Mouse (Mus musculus) embryo, embryonic 10 days (tissue): ENCODE results near the gene Gng12.
"Not testable (repeated sequence)": the region's sequence is repeated elsewhere in the genome, so short reads cannot be mapped to it uniquely, and the experiment has no call there.

Source experiments
- DNase-seq: peaks from one replicate; pipeline ENCODE4 v3.0.0-alpha.2; 2015; ENCODE audit warnings: low spot score

Gng12 gene

DNA sequence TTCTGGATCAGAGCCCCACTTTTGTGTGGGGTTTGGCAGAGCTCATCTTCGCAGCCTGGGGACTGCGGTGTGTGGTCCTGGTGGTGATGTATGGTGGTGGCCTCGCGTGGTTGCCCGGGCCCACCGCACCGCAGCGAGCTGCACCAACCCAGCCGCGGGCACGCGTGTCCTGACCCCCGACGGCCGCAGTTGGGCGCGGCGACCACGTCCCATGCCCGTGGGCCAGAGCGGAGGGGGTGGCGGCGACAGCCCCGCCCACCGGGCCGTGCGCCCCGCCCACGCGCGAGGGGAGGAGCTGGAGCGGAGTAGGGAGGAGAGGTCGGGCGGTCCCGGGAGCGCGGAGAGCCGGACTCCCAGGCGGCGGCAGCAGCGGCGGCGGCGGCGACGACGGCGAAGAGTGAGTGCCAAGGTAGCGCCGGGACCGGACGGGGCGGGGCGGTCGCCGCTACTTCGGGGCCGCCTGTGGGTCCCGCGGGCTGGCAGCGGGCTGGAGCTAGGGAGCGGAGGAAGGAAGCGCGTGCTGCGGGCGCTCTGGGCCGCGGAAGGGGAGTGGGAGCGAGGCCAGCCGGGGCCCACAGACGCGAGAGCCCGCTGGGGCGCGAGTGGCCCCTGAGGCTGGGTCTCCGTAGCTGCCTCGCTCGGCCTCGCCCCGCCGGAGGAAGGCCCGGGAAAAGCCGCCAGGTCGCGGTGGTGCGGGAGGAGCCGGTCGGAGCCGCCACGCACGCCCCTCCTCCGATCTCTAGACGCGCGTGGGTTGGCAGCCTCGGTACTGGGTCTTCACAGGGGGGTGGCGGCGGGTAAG lies at the start of gene Gng12:
Gene Gng12, plus strand, starts transcription at position 279 of the 802 bp plus-strand sequence.
- peak; percentile 74 for DNase-seq

DNA sequence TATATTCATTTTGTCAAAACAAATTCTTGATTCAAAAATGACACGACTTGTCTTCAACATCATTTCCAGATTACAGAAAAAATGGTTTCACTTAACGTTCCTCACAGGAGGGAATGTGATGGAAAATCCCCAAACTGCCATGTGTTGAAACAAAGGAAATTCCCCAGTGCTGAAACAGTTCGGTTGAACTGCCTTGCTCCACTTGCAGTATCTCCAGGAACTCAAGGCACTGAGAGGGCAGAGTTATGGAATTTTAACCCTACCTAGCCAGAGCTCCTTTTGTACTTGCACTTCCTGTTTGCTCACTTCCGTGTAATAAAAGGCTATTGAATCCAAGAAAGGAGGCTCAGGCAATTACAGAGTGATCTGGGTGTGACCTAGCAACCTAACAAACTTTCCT lies 47.3 kb upstream of the Gng12 start:
- peak; percentile 6 for DNase-seq

DNA sequence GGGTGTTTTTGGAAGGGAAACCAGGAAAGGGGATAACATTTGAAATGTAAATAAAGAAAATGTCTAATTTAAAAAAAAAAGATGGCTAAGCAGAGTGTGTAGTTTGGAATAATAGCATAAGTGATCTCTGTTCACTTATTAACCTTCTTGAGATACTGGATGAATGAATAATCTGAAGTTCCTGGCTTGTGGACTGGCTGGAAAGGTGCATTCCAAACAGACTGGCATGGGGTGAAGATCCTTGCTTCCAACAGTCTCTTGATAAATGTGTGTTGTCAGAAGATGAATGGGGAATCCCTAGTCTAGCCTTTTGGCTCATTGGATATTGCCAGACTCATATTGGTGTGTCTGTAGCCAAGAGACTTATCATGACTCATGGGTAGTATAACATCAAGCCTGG lies 40.0 kb upstream of the Gng12 start:
- no peak for DNase-seq

DNA sequence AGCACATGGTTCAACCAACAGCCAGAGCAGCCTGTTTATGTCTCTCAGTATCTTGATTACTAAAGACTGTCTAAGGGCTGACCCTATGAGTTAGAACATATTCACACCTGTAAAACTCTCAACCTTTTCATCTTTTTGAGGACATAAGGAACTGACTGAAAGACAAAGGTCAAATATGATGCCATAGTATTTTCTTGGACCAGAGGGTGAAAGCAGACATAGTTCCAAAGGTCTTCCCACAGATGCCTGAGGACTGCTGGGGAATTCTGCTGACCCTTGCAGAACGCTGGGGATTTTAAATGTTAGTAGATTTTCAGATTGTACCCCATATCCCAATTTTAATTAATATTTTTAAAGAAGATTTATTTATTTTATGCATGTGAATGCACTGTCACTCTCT lies 37.8 kb upstream of the Gng12 start:
- DNase-seq, result no peak

DNA sequence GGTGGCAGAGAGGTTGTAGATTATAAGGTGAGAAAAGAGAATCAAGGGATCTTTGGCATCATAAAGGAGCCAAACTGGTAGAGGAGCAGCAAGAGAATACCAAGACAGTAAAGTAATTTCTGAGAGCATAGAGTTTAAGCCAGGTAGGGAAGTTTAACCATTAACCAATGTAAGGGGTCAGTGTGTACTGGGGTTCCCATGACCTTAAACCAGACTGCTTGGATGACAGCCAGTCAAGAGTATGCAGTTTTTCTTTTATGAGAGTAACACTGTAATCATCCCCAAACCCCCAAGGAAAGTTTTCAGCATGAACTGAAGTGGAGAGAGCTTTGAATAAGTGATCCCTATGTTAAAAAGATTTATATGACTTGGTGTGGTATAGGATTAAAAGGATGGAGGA lies 36.8 kb upstream of the Gng12 start:
- DNase-seq, result no peak

DNA sequence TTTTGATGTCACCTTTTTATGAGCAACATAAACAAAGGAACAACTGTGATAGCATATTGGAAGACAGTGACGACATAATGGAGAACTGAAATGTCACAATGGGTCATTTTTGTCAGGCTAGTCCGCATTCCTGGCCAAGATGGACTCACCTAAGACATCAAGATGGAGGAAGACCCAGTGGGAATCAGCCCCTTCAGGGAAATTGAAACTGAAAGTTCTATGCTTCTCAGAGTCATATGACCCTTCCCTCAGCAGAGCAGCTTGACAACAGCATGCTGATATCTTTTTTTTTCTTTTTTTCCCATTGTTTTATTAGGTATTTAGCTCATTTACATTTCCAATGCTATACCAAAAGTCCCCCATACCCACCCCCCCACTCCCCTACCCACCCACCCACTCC lies 31.7 kb upstream of the Gng12 start:
- no peak for DNase-seq

DNA sequence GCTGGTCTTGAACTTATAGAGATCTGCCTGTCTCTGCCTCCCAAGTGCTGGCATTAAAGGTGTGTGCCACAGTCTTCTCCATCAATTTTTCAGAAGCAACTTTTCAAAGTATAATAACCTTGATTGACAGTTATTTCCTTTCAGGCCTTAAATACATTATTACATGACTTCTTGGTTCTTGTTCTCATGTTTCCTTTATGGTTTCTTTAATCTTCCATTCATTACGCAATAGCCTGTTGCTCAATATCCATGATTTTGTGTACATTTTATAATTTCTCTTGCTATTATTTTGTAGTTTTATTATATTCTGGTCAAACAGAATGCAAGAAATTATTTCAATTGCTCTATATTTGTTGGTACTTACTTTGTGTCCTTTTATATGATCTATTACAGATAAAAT lies 29.9 kb upstream of the Gng12 start:
- DNase-seq, result no peak

DNA sequence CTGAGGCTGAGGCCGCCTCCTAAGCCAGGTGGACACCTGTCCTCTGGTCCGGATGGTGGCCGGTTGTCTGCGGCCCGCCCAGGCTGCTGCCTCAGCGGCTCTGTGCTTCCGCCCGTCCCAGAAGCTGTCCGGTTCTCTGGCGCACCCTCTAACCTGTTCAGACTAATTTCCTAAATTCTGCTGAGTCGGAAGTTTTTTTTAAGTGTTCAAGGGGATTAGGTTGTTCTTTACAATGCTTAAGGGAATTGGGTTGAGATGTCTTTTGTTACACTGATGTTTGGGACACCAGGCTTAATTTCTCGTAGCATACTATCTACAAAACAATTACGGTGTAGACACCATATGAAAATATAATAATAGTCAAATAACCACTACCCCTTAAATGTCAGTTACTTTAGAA lies 19.1 kb upstream of the Gng12 start:
- DNase-seq, result not testable (repeated sequence)

DNA sequence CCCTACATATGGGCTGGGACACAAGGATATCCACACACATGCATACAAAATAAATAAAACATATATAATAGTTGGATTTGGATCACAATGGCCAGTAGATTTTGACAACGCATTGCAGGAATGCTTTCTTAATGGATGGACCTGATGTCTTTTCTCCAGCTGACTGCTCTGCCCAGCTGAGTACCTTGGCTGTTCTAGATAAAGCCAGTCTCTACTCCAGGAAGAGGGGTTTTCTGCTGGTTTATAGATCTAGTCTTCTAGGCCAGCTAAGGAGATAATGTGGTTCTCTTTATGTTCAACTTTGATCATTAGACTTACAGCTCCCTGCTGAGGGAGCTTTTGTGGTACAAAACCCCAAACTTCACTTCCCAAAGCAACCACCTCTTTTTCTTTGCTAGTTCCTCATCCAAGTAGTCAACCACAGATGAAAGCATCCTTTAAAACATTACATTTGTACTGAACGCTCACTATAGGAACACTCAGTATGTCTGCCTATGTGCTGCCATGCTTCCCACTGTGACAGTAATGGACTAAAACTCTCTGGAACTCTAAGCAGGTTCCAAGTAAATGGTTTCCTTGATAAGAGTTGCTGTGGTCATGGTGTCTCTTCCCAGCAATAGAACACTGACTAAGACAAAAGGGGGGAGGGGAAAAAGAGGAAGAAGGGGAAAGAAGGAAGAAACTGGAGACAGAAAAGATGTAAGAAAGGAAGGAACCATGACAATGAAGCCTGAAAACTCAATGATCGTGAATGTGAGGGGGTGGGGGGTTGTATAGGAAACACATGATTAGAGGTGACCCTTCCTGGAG lies 5.6 kb upstream of the Gng12 start:
- DNase-seq, result no peak

DNA sequence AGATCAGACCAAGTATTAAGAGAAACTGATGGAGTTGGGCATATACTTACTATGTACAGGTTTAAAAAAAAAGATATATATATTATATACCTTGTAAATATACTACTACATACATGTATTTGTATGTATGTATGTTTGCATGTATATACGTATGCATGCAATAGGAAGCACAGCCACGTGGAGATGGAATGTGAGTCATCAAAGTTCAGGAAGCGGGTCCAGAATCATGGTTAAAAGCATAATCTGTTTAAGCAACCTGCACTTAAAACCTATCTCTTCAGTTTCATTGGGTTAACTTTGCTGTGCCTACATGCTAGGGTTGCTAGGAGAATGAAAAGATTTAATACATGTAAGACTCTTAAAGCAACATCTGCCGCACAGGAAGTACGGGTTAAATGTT lies 2.2 kb upstream of the Gng12 start:
- DNase-seq, result no peak

DNA sequence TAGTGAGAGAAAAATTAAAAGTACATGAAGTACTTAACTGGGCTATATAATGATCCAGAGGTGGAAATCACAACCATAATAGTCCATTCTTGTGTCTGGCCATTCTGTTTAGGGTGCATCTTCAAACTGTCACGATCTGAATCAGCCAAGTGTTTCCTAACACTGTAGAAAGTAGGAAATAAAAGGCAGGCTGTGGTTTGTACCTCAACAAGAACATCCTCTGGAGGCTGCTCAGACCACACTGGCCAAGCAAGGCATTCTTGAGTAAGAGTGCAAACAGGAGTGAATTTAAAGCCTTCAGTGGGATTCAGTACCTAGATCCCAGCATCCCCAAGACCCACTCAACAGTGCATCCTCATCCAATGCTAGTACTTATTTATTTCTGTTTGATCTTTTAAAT lies 1.2 kb upstream of the Gng12 start:
- no peak for DNase-seq

DNA sequence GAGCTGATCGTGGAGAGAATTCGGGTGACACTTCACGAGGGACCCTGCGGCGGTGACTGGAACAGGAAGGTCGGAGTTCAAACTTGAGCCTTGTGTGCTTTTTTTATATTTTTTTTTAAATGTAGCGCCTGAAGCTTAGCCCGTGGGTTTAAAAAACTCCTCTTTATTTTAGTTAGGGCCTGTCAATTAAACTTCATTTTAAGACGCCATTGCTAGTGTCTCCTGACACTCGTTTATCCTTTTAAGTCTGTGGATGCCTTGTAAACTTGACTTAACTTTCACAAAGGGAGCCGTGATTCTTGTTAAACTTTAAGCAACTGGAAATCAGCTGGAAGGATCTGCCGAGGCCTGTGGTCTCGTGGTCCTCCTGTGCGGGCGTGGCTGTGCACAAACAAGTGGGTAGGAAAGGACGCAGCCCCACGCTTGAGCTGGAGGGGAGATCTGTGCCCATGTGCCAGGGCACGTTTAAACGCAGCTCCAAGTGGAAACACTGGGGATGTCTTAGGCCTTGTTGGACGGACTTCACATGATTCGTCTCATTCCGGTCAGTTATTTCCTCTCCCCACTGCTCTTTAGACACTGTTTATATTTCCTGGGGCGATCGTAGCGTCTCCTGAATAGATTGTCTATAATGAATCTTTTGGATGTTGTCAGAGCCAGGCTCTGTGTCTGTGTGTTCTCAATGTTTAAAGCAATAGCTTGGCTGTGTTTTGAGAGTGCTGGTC lies 886 bp downstream of the Gng12 start:
- peak; percentile 33 for DNase-seq

DNA sequence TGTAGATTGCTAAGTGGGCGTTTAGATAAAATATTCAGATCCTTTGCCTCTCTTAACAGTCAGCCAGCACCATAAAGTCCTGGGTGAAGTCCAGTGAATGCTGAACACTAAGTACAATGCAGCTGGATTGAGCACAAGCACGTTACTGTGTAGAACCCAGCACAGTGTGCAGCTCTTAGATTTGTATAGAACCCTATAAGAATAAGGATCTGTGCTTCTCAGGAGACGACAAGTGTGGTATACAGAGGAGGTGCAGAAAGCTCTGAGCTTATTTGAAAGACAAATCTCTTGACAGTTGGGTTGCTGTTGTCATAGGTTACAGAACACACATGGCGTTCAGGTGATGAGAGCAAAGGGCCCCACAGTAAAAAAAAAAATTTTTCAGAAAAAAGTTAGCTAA lies 1.8 kb downstream of the Gng12 start:
- DNase-seq, result no peak

DNA sequence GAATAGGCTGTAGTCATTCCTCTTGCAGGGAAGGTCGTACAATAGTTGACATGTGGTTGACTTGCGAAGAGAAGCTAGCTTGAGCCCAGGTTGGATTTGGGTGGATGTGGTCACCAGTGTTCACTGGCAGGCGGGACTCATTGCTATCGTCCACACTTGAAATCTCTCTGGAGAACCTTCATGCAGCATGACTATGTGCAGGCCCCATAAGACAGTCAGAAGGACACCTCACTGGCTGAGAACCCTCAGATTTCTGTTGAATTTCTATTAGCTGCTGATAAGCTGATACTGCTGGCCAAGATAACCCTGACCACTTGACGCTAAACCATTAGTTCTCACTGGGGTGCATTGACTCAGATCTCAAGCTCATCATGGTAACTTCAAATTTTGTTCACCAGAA lies 5.7 kb downstream of the Gng12 start:
- DNase-seq, result no peak

DNA sequence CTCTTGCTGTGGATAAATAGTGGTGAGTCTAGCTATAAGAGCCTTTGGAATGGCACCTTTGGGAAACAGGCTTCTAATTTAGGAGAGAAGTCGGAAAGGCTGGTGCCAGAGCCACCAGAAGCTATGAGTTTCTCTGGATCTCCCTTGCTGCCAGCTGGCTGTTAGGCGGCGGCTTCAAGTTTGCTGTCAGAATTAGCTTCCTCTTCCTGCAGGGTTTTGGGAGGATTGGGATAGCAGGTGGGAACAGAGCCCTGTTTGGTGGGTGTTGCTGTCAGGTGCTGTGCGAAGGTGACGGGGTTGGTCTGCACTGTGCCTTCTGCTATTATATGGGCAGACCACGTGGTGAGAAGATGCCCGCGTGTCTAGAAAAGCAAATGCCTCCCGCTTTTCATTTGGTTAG lies 7.0 kb downstream of the Gng12 start:
- no peak for DNase-seq

DNA sequence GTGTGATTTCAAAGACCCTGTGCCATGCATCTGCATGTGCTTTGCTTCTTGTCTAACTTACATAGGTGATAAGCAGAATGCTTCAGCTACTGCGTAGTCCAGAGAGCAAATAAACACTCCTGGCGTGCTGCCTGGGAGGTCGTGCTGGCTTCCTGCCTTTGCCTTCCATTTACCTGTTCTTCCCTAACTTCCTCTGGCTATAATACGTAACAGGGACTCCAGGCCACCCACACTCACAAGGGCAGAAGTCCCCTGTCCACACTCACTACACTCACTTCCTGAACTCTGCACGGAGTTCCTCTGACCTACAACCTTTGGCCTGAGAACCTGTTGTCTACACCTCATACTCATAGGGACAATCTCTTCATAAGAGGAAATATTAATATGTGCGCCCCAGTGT lies 7.5 kb downstream of the Gng12 start:
- no peak for DNase-seq

DNA sequence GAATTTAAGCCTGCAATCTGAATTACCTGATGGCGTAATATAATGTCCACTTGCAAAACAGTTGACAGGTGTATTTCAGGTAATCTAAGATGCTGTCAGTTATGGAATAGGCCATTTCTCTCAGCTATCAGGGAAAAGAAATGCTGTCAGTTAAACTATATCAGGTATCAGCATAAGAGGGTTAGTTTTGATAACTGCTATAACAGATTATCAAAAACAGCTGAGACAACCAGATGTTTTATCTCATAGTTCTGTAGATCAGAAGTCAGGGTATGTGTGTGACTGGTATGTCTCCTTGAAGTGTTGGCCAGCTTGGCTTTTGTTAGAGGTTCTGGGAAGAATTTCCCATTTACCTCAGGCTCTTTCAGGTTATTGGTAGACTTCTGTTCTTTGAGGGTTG lies 10.0 kb downstream of the Gng12 start:
- no peak for DNase-seq

DNA sequence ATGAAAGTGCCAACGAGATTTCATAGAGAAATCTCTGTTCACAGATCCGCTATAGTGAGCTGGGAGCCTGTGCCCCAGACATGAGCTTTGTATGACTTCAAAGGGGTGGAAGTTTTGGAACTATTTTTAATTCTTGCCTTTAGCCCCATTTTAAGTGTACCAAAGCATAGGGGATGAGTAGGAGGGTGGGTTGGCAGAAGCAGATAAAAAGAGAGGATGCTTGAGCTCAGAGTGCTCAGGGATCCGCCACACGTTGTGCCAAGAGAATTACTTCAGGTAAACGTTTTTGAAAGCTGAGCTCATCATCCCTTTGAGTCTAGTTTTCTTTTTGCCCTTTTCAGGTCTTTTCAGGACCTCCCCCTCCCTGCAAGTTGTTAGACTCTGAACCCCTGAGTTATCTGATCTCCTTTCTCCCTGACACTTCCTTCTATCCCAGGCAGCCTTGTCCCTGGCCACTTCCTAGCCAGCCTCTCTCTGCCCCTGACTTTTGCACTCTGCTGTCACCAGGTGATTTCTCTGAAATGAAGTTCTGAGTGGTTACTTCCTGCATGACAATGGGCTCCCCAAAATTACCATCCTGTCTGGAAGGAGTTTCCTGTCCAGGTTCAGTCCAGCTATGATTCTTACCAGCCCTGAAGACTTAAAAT lies 12.3 kb downstream of the Gng12 start:
- DNase-seq, result no peak

DNA sequence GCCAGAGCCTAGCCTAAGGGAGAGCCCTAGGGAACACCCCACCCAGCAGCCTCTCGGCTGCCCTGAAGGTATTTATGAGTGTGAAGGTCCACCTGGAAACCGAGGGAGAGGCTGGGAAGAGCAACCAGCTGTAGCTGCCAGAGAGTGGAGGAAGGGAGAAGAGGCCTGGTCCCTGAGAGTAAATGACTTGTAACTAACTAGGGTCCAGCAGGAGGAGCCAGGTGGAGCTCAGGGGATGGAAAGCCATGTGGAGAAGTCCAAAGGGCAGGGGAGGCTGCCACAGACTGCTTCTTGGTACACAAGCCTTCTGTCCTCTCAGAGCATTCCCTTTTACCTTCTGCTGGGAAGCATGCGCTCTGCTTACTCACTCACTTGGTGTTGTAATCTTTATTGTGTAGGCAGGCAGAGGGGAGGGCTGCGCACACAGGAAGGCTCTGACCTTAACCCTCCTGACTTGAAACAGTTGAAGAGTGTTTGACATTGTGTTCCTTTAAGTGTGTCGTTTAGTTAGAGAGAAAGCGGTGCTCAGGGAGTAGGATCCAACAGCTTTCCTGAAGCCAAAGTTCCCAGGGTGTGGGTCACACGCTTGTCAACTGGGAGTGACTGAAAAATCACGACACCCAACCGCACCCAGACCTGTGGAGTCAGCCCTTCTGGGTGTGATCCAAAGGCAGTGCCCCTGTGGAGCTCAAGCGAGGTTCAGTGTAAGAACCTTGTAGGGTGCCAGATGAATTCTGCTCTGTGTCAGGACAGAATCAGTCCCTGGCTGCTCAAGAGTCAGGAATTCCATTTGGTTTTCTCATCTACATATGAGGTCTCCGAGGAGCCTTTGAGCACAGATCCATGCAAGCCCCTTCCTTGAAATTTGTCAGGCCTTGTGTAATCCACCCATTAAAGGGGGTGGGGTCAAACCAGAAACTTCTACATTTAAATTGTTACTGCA lies 14.6 kb downstream of the Gng12 start:
- DNase-seq, result no peak

DNA sequence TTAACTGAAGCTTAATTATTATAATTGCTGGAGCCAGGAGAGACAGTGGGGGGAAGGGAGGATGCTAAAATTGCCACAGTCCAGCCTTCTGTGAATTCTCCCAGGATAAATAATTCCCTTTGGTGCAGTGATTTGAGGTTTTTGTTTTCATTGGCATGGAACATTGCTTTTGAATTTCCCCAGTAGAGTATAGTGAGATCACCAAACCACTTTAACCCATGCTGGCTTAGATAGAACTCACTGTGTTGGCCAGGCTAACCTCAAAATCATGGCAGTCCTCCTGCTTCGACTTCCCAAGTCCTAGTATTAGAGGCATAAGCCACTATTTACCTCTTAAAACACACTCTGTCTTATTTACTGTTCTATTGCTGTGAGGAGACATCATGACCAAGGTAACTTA lies 17.2 kb downstream of the Gng12 start:
- no peak for DNase-seq

DNA sequence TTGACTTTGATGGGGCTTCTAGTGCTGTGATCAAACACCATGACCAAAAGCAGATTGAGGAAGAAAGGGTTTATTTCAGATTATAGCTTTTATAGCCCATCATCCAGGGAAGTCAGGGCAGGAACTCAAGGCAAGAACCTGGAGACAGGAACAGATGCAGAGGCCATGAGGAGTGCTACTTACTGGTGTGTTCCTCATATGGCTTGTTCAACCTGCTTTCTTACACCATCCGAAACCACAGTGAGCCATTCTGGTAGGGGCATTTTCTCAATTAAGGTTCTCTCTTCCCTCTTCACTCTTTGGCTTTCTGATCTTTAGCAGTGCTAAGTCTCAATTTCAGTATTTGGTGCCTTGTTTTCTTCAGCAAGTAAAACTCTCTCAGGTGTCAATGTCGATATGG lies 19.4 kb downstream of the Gng12 start:
- DNase-seq, result no peak
